Mouse (Mus musculus) embryonic fibroblast, embryonic 13.5 days (primary cell): Measurements from ENCODE around the gene Bcar3.

Source experiments
- CTCF ChIP-seq: IDR thresholded peaks from 2 replicates; pipeline ENCODE4 v1.5.1; 2011; ENCODE audit warnings: mild to moderate bottlenecking, control low read depth, low read length, moderate library complexity, borderline replicate concordance; ENCODE audit not compliant: insufficient read depth
- POLR2A ChIP-seq: IDR thresholded peaks from 2 replicates; pipeline ENCODE4 v1.6.1; 2011; ENCODE audit warnings: low read depth, mild to moderate bottlenecking, control low read depth, low read length, moderate library complexity

- TF ChIP-seq CTCF (no peak), POLR2A (no peak; the same call in none of the 2 replicates)
Measured at GRCm38 (mm10) chr3:122274241-122275024, 19.5 kb upstream of the Bcar3 start, which contains the start of gene Dnttip2.
